Mouse (Mus musculus) midbrain, embryonic 12.5 days (tissue): ENCODE data around the gene Lipa. TPM values are rescaled to one million over a fixed set of nuclear protein-coding genes. Genes with fewer than 3 reads are reported as not detected.

ENCODE experiments used
- ATAC-seq: fragments of 200-750 bp; cut with Nextera tagmentation; 2 replicates; pipeline ENCODE4 v1.8.0; 2017; ENCODE audit warnings: low read depth, moderate TSS enrichment, moderate library complexity; ENCODE audit not compliant: low FRiP score
- H3K27ac ChIP-seq: fragments of 300-500 bp; sonication (generic); replicated peaks from 2 replicates; pipeline ENCODE4 v1.5.1; 2016; ENCODE audit warnings: mild to moderate bottlenecking
- H3K27me3 ChIP-seq: fragments of 300-500 bp; sonication (generic); 2 replicates; pipeline ENCODE4 v1.6.1; 2016; ENCODE audit warnings: mild to moderate bottlenecking
- H3K36me3 ChIP-seq: fragments of 300-500 bp; sonication (generic); 2 replicates; pipeline ENCODE4 v1.6.1; 2016
- H3K4me1 ChIP-seq: fragments of 300-500 bp; sonication (generic); 2 replicates; pipeline ENCODE4 v1.6.1; 2016
- H3K4me2 ChIP-seq: fragments of 300-500 bp; sonication (generic); replicated peaks from 2 replicates; pipeline ENCODE4 v1.6.1; 2016; ENCODE audit warnings: mild to moderate bottlenecking, moderate library complexity
- H3K4me3 ChIP-seq: fragments of 300-500 bp; sonication (generic); 2 replicates; pipeline ENCODE4 v1.5.1; 2016; ENCODE audit warnings: mild to moderate bottlenecking
- H3K9ac ChIP-seq: fragments of 300-500 bp; sonication (generic); replicated peaks from 2 replicates; pipeline ENCODE4 v1.6.1; 2016; ENCODE audit warnings: mild to moderate bottlenecking, moderate library complexity
- H3K9me3 ChIP-seq: fragments of 300-500 bp; sonication (generic); 2 replicates; pipeline ENCODE4 v1.6.1; 2016; ENCODE audit warnings: mild to moderate bottlenecking
- WGBS: fragments of 180-500 bp; shearing (Covaris S2); methylation state at CpG from one replicate; pipeline ENCODE4 v1.1.7; 2016; 5-methylcytosine and 5-hydroxymethylcytosine counted together
- polyA plus RNA-seq: library from polyadenylated mRNA; unstranded; fragments of >200 nt; fragmentation: Nextera tagmentation; extraction: Ambion mirVana; gene quantifications from 2 replicates; pipeline ENCODE4 v1.2.1, GENCODE M21; 2016

Gene Lipa
- polyA plus RNA-seq, 1 experiment from 2014 or later = 23.0 TPM

DNA sequence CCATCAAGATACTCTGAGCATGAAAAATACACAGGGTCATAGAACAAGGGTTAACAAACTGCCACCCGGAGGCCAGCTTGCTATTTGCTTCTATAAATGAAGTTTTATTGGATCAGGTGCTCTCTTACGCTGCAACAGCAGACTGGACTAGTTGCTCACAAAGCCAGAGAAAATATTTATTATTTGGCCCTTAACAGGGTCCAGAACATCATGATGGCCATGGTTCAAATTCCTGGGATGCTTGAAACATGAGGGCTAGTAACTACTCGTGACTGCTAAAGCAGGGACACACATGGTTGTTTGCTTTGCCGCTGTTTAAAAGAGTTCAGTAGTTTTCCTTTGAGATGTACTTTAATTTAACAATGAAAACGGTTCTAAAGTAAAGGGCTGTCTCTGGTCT is 24.7 kb upstream of the Lipa start:
- Histone ChIP-seq H3K27me3 (no peaks in the 10 kb centered on the region), H3K27ac (no peak overlapping the region), H3K4me3 (no peak overlapping the region), H3K9ac (no peak overlapping the region), H3K4me2 (no peak overlapping the region), H3K4me1 (0 out of 2 replicates have a peak, but pooled peaks cover 3% of the 10 kb centered on the region), H3K36me3 (no peaks in the 10 kb centered on the region), H3K9me3 (no peaks in the 10 kb centered on the region)
- ATAC-seq = no peak
- 74% methylated on average over 5 of the region's 5 CpGs for WGBS

DNA sequence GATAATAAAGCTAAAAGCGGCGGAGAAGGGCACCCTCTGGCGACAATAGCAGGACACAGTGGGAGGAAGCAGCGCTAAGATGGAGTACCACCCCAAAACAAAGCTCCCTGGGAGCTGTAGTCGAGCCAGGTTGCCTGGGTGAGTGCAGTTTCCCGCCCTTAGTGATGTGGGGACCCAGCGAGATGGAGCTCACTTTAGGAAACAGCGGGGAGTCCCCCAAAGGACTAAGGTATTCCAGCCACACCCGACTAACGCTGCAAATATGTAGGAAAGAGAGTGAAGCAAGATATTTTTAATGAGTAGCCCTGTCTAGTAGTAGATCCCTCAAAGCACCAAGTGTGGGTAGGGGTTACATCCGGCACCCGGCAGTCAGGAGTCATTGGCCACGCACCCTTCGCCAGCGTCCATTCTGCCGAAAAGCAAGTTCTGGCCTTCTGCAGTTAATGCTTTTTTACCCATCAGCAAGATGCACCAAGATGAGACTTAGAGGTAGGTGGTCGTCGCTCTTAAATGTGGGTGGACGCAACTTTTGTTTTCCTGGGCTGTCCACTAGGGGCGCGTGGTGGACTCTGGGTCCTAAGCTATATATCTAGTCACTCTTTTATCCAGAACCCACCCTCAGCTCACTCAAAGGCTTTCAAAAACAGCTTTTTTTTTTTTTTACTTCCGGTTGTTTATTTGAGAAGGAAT is 23.4 kb upstream of the Lipa start, which contains the start of gene Ifit2:
TSS of gene Ifit2 (plus strand) at position 161 of the 690 bp plus-strand sequence.
- Histone ChIP-seq H3K27me3 (no peaks in the 10 kb centered on the region), H3K4me1 (0 out of 2 replicates have a peak, but pooled peaks cover 3% of the 10 kb centered on the region), H3K36me3 (no peaks in the 10 kb centered on the region), H3K4me3 (peak within 1 kb of the TSS; percentile 48), H3K27ac (0 out of 2 replicates have a peak within 1 kb of the TSS, but pooled peaks have one; percentile 12), H3K9ac (peak within 1 kb of the TSS; percentile 48), H3K9me3 (no peaks in the 10 kb centered on the region), H3K4me2 (peak within 1 kb of the TSS; percentile 66)
- peak; percentile 97 for ATAC-seq
- WGBS = 1% methylated on average over 22 of the region's 22 CpGs

GRCm38 (mm10) chr19:34550205-34550533 is 22.9 kb upstream of the Lipa start:
- peak overlapping the region; percentile 66 for H3K4me2 ChIP-seq
- no peak; the same call in 1 of the 2 replicates for ATAC-seq
- WGBS = 33% methylated on average over 4 of the region's 4 CpGs
- H3K27me3 ChIP-seq = no peaks in the 10 kb centered on the region
- no peaks in the 10 kb centered on the region for H3K36me3 ChIP-seq
- H3K27ac ChIP-seq = 0 out of 2 replicates have a peak overlapping the region, but pooled peaks have one; percentile 12
- 0 out of 2 replicates have a peak, but pooled peaks cover 3% of the 10 kb centered on the region for H3K4me1 ChIP-seq
- H3K4me3 ChIP-seq = peak overlapping the region; percentile 48
- H3K9me3 ChIP-seq = no peaks in the 10 kb centered on the region
- 0 out of 2 replicates have a peak overlapping the region, but pooled peaks have one; percentile 48 for H3K9ac ChIP-seq

DNA sequence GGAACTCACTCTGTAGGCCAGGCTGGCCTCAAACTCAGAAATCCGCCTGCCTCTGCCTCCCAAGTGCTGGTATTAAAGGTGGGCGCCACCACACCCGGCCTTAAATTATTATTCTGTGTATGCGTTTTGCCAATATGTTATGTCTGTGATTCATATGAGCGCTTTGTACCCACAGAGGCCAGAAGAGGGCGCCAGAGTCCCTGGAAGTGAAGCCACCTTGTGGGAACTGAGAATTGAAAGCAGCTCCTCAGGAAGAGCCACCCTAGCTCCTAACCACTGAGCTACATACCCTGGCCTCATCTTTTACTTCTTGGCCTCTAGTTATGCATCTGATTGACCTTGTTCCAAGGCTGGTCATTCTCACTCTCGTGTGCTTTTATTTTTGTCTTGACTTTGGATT is 20.7 kb upstream of the Lipa start:
- WGBS = 28% methylated on average over 7 of the region's 7 CpGs

DNA sequence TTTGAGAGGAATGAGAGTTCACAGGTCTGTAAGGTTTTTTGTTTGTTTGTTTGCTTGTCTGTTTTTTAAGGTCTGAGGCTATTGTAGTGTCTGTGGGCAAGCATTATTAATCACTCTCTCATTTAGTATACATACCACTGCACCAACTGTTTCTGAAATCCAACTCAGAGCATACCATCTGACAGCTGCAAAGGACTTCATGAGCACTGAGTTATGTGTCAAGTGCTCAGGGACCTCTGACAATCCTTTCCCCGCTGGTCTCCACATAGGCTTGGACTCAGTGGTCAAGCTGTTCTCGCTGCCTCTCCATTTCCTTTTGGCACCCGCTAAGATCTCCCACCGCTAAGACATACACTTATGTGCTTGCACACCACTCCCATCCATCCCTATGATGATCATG is 18.9 kb upstream of the Lipa start:
- no peaks in the 10 kb centered on the region for H3K27me3 ChIP-seq
- 96% methylated on average over 4 of the region's 4 CpGs for WGBS

More for the DNA sequence above, 20.7 kb upstream of the Lipa start:
- no peaks in the 10 kb centered on the region for H3K27me3 ChIP-seq
- H3K4me2 ChIP-seq = no peak overlapping the region
- H3K36me3 ChIP-seq = no peaks in the 10 kb centered on the region
- H3K9ac ChIP-seq = no peak overlapping the region
- ATAC-seq = no peak
- no peak overlapping the region for H3K4me3 ChIP-seq
- H3K9me3 ChIP-seq = no peaks in the 10 kb centered on the region
- H3K27ac ChIP-seq = no peak overlapping the region
- 0 out of 2 replicates have a peak, but pooled peaks cover 3% of the 10 kb centered on the region for H3K4me1 ChIP-seq

GRCm38 (mm10) chr19:34539422-34539821 is 12.1 kb upstream of the Lipa start:
- ATAC-seq = no peak
- no peaks in the 10 kb centered on the region for H3K4me1 ChIP-seq
- H3K4me2 ChIP-seq = no peak overlapping the region
- WGBS = 96% methylated on average over 1 of the region's 1 CpGs
- no peaks in the 10 kb centered on the region for H3K36me3 ChIP-seq
- H3K4me3 ChIP-seq = no peak overlapping the region
- H3K27me3 ChIP-seq = no peaks in the 10 kb centered on the region
- H3K9me3 ChIP-seq = no peaks in the 10 kb centered on the region
- no peak overlapping the region for H3K27ac ChIP-seq
- no peak overlapping the region for H3K9ac ChIP-seq

More for the DNA sequence above, 18.9 kb upstream of the Lipa start:
- Histone ChIP-seq H3K4me3 (no peak overlapping the region), H3K27ac (no peak overlapping the region), H3K4me1 (0 out of 2 replicates have a peak, but pooled peaks cover 3% of the 10 kb centered on the region), H3K9me3 (no peaks in the 10 kb centered on the region), H3K36me3 (no peaks in the 10 kb centered on the region), H3K9ac (no peak overlapping the region), H3K4me2 (no peak overlapping the region)
- no peak for ATAC-seq

DNA sequence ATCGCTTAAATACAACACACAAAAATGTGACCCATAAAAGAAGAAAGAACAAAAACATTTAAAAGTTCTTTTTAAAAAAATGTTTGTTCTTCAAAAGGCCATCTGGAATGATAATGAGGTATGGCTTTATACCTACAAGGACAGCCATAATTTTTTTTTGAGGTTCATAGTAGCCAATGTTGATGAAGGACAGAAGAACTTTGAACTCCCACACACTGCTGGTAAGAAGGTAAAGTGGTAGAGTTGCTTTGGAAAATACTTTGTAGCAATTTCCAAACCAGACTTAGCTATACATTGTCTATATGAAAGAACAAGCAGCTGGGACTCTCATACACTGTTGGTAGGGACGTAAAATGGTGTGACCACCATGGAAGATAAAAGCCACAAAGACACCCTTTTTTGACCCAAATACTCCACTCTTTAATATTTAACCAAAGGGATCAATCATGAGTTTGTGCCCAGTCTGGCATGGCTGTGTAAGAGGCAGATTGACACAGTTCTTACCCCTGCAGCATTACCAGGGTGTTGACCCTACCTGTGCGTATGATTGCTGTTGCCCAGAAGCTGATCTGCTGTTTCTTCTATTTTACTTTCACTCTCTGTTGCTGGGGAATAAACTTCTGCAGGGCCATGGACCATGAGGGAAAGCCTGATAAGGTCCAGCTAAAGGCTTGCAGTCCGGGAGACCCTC is 4.9 kb upstream of the Lipa start:
- WGBS = 96% methylated on average over 4 of the region's 4 CpGs
- H3K9ac ChIP-seq = no peak overlapping the region

DNA sequence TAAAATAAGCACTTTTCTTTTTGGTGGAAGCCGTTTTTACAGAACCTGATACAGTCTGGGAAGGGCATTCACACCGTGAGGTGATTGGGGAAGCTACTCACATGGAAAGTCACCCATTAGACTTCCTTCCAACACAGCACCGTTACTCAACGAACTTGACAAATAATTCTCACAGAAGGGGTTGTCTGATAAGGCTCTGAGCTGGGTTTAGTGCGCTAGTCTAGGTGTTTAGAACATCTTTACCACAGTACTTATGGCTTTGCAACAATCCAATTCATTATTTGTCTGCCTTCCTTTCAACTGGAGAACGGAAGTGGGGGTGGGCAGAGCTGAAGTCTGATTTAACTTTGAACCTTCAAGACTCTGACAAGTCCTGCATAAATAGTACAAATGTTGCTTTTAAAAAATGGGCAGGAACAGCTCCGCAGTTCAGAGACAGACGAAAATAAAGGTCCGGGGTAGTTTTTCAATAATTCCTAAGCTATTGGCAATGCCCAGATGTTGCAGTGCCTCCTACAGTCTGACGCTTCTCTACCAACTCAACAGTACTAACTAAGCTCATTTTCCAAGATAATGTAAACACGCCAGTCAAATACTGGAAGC is 852 bp downstream of the Lipa start:
- peak overlapping the region; percentile 78 for H3K4me2 ChIP-seq
- 49% methylated on average over 11 of the region's 11 CpGs for WGBS
- H3K27ac ChIP-seq = no peak overlapping the region
- H3K9ac ChIP-seq = peak overlapping the region; percentile 68
- no peak for ATAC-seq
- H3K9me3 ChIP-seq = no peaks in the 10 kb centered on the region
- peak overlapping the region; percentile 74 for H3K4me3 ChIP-seq
- no peaks in the 10 kb centered on the region for H3K27me3 ChIP-seq
- H3K36me3 ChIP-seq = no peaks in the 10 kb centered on the region
- 0 out of 2 replicates have a peak, but pooled peaks cover 9% of the 10 kb centered on the region for H3K4me1 ChIP-seq

More for the DNA sequence above, 4.9 kb upstream of the Lipa start:
- no peak for ATAC-seq
- Histone ChIP-seq H3K9me3 (no peaks in the 10 kb centered on the region), H3K36me3 (no peaks in the 10 kb centered on the region), H3K27ac (no peak overlapping the region), H3K4me1 (no peaks in the 10 kb centered on the region), H3K4me2 (no peak overlapping the region), H3K4me3 (no peak overlapping the region), H3K27me3 (no peaks in the 10 kb centered on the region)

DNA sequence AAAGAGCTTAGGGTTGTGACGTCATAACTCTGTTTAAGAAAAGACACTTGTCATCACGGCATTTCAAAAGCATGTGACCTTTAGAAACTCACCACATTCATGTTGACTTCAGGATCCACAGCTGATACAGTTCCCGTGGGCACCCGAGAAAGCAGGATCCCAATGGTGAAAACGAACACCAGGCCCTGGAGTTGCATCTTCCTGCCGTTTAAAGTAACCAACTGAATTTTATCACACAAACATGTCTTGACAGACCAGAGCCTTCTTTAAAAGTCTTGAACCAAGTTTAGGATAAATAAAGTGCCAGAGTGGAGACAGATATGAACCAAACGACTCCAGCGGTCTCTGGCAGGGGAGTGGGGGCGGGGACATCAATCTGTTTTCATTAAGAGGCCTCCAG is 2.6 kb downstream of the Lipa start:
- Histone ChIP-seq H3K27me3 (no peaks in the 10 kb centered on the region), H3K4me2 (no peak overlapping the region), H3K36me3 (no peaks in the 10 kb centered on the region), H3K9me3 (no peaks in the 10 kb centered on the region), H3K4me3 (no peak overlapping the region), H3K9ac (no peak overlapping the region), H3K27ac (no peak overlapping the region), H3K4me1 (0 out of 2 replicates have a peak, but pooled peaks cover 9% of the 10 kb centered on the region)
- no peak for ATAC-seq
- WGBS = 80% methylated on average over 9 of the region's 9 CpGs

DNA sequence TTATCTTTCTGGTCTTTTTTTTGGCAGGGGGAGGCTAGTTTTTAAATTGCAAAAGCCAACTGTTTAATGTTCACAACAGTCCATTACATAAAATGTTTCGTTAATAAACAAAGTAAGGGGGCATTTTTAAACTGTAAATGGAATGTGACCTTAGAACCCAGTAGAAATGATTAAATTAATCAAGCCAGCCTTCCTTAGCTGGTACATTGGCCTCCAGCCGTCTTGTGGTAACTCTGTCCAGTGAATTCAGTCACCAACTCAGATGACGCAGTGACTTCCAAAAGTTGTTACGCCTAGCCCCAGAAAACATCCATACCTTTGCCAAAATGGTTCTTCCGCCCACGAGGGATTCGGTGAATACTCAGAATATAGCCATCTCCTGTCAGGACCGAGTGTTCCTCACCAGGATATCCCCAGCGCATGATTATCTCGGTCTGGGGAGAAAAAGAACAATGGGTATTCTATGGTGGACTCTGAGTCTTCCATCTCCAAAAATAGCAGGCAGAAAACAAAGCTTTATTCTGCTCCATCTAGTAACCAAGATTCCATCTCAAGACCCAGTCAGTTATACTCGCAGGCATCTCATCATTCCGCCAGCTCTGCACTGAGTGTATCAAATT is 4.1 kb downstream of the Lipa start:
- no peak overlapping the region for H3K27ac ChIP-seq
- H3K4me2 ChIP-seq = no peak overlapping the region
- no peak overlapping the region for H3K9ac ChIP-seq
- H3K36me3 ChIP-seq = peaks cover 11% of the 10 kb centered on the region; the same call in 1 of the 2 replicates
- no peak for ATAC-seq
- H3K4me1 ChIP-seq = 0 out of 2 replicates have a peak, but pooled peaks cover 9% of the 10 kb centered on the region
- 87% methylated on average over 12 of the region's 12 CpGs for WGBS
- H3K9me3 ChIP-seq = no peaks in the 10 kb centered on the region
- no peaks in the 10 kb centered on the region for H3K27me3 ChIP-seq
- no peak overlapping the region for H3K4me3 ChIP-seq

DNA sequence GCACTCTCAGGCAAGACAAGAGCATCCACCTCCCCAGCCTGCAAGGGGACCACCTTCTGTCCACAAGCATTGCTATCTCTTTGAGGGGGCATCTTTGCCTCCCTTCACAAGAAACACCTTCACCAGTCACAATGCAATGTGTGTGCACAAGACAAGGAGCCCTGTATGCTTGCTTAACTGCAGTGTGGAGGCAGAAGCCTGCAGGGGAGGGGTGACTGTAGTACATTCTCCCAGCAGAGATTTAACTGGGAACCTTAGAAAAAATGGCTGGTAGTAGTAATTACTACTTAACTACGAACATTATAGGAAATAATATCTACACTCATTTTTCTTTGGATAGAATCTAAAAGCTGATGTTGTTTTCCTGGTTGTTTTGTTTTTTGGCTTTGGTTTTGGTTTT is 5.3 kb downstream of the Lipa start:
- Histone ChIP-seq H3K4me3 (no peak overlapping the region), H3K4me2 (no peak overlapping the region), H3K27ac (no peak overlapping the region), H3K27me3 (no peaks in the 10 kb centered on the region), H3K4me1 (0 out of 2 replicates have a peak, but pooled peaks cover 9% of the 10 kb centered on the region), H3K9me3 (no peaks in the 10 kb centered on the region), H3K36me3 (peaks cover 12% of the 10 kb centered on the region; the same call in 1 of the 2 replicates), H3K9ac (no peak overlapping the region)
- 93% methylated on average over 1 of the region's 1 CpGs for WGBS
- no peak for ATAC-seq
